Mouse (Mus musculus) CD4-positive helper T cell, adult 2 months (primary cell): ENCODE data around the gene Tceal3.
A peak's percentile ranks its signal among the peaks of the same experiment; 100 is the strongest.
"Not testable (repeated sequence)": the region's sequence is repeated elsewhere in the genome, so short reads cannot be mapped to it uniquely, and the experiment has no call there.

Experiments used
- DNase-seq: peaks from one replicate; pipeline ENCODE4 v3.0.0-alpha.2; 2012; ENCODE audit warnings: low read depth, missing footprints, low spot score

The Tceal3 gene

GRCm38 (mm10) chrX:136590199-136590896 lies at the start of gene Tceal3:
TSS of gene Tceal3 (plus strand) at chrX:136590842.
- DNase-seq: no peak

- DNase-seq: not testable (repeated sequence)
Observed at GRCm38 (mm10) chrX:136543956-136544355, 46.7 kb upstream of the Tceal3 start, which contains the start of gene Kir3dl2. TSS of gene Kir3dl2 (minus strand) at chrX:136544056.

GRCm38 (mm10) chrX:136569094-136569493 lies 21.5 kb upstream of the Tceal3 start:
- DNase-seq: not testable (repeated sequence)

- no peak for DNase-seq
Observed at GRCm38 (mm10) chrX:136584617-136585016, 6.0 kb upstream of the Tceal3 start.

- no peak for DNase-seq
Observed at GRCm38 (mm10) chrX:136590897-136591257, 235 bp downstream of the Tceal3 start.

GRCm38 (mm10) chrX:136599416-136599815 lies 8.8 kb downstream of the Tceal3 start:
- peak; percentile 27 for DNase-seq

- no peak for DNase-seq
Observed at GRCm38 (mm10) chrX:136606951-136607350, 16.3 kb downstream of the Tceal3 start.

- no peak for DNase-seq
Observed at GRCm38 (mm10) chrX:136607395-136607794, 16.8 kb downstream of the Tceal3 start.

GRCm38 (mm10) chrX:136611346-136611745 lies 20.7 kb downstream of the Tceal3 start:
- DNase-seq: no peak

- DNase-seq: peak; percentile 68
Observed at GRCm38 (mm10) chrX:136615889-136616288, 25.2 kb downstream of the Tceal3 start.

- peak; percentile 45 for DNase-seq
Observed at GRCm38 (mm10) chrX:136624905-136625569, 34.4 kb downstream of the Tceal3 start.

- DNase-seq: no peak
Observed at GRCm38 (mm10) chrX:136625959-136626358, 35.3 kb downstream of the Tceal3 start.

- DNase-seq: no peak
Observed at GRCm38 (mm10) chrX:136635116-136635515, 44.5 kb downstream of the Tceal3 start.

- peak; percentile 57 for DNase-seq
Observed at GRCm38 (mm10) chrX:136639754-136640153, 49.1 kb downstream of the Tceal3 start.

GRCm38 (mm10) chrX:136645857-136646256 lies 55.2 kb downstream of the Tceal3 start:
- DNase-seq: peak; percentile 11

- DNase-seq: no peak
Observed at GRCm38 (mm10) chrX:136666281-136666706, 75.7 kb downstream of the Tceal3 start.

- DNase-seq: not testable (repeated sequence)
Observed at GRCm38 (mm10) chrX:136666762-136667464, 76.3 kb downstream of the Tceal3 start.

- DNase-seq: no peak
Observed at GRCm38 (mm10) chrX:136668794-136669193, 78.2 kb downstream of the Tceal3 start.

- no peak for DNase-seq
Observed at GRCm38 (mm10) chrX:136680989-136681388, 90.3 kb downstream of the Tceal3 start.

- not testable (repeated sequence) for DNase-seq
Observed at GRCm38 (mm10) chrX:136691606-136692293, 101.1 kb downstream of the Tceal3 start.

GRCm38 (mm10) chrX:136692294-136692675 lies 101.6 kb downstream of the Tceal3 start:
- no peak for DNase-seq

- no peak for DNase-seq
Observed at GRCm38 (mm10) chrX:136693196-136693595, 102.6 kb downstream of the Tceal3 start.
